Mouse (Mus musculus) stomach, postnatal 0 days (tissue): ENCODE results near the gene Sync.

Experiments used
- CTCF ChIP-seq: IDR thresholded peaks from 2 replicates; pipeline ENCODE4 v1.5.1; 2016; ENCODE audit warnings: antibody characterized with exemption, low read depth, mild to moderate bottlenecking, moderate library complexity
- EP300 ChIP-seq: optimal IDR thresholded peaks from 2 replicates; pipeline ENCODE3; 2016; ENCODE audit warnings: antibody characterized with exemption

DNA sequence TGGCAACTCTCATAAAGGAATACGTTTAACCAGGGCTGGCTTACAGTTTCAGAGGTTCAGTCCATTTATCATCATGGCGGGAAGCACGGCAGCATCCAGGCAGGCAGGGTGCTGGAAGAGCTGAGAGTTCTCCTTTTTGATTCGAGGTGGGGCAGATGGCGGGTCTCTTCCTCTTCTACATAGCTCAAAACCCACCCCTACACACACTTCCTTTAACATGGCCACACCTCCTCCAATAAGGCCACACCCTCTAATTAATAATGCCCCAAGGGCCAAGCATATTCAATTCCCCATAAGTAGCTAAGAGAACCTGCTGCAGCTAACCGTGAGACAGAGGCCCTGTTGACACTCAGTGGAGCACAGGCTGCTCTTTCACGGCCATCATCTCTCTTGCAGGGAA is 5.4 kb downstream of the Sync start:
- no peak for TF ChIP-seq CTCF
- no peak for TF ChIP-seq EP300
